Mouse (Mus musculus) left cerebral cortex, postnatal 4 days (tissue): ENCODE measurements around the gene Polrmt. TPM values are rescaled to one million over a fixed set of nuclear protein-coding genes. Genes with fewer than 3 reads are reported as not detected.
"Not testable (repeated sequence)": the region's sequence is repeated elsewhere in the genome, so short reads cannot be mapped to it uniquely, and the experiment has no call there.

Source experiments
- DNase-seq: peaks from one replicate; pipeline ENCODE4 v3.0.0-alpha.2; 2022
- intact Hi-C: fragments of 180-260 bp; cut with DNase I; formaldehyde crosslinking; loops from one replicate; pipeline ENCODE4 v1.15.1; 2025
- total RNA-seq, 2 experiments: library from RNA; stranded (reverse); gene quantifications; 2 replicates each; pipeline ENCODE4 v1.2.3; 2021

Polrmt gene
- total RNA-seq, 2 experiments from 2014 or later = 44.8 to 51.8 TPM

DNA sequence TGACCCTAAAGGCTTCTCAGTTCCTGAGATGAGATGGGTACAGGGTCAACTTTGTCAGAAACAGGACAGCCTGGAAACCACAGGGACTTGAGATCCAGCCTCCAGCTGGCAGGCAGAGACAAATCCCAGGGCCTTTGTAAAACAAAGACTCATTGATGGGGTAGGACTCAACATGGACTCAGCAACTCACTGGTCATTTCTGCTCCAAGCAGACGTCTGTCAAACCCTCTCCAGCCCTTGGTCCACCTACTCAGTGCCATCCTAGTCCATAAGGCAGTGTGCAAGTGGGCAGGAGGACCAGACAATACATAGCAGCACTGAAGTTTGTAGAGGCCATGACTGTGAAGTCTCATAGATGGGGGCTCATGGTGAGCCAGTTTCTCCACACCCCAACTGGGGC lies 33.2 kb downstream of the Polrmt start:
- intact Hi-C loops = no loop called here
- DNase-seq = no peak

DNA sequence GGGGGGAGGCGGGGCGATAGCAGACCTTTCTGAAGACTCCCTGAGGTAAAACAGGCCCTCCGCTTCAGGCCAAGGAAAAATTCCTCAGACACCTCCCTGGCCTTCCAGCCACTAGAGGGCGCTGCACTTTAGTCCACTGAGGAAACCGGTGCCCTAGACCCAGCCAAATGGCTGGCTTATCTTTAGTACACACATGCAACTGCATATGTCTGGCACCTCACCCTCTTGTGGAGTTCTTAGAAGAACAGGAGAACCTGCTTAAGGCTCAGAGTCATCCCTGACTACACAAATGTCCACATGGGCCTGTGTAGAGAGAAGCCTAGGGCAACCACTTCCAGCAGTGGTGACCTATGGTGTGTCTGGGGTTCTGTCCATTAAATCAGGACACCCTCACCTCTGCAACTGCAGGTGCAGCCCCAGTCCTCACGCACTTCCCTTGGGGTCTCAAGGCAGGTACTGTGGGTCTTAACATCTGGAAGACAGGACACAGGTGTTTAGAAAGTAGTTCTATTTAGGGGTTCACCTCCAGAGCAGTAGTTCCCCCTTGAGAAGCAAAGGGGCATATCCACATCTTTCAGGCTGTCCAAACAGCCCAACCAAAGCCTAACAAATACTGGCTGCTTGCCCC lies 33.8 kb downstream of the Polrmt start:
- intact Hi-C loops = no loop called here
- DNase-seq = peak; percentile 87

DNA sequence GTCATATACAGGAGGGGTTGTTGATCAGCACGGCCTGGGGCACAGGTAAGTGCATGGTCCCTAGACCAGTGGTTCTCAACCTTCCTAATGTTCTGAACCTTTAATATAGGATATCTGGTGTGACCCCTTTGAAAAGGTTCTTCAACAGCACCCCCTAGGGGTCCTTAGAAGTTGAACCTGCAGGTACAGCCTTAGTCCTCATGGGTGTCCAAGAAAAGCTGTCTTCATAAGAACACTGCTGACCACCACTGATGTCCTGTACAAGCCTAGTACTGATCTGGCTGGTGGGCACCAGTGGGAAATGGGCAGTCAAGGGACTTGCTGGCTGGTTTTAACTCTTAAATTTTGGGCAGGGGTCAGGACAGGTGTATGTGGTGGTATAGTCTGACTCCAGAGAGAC lies 34.4 kb downstream of the Polrmt start:
- no peak for DNase-seq
- intact Hi-C loops = no loop called here

DNA sequence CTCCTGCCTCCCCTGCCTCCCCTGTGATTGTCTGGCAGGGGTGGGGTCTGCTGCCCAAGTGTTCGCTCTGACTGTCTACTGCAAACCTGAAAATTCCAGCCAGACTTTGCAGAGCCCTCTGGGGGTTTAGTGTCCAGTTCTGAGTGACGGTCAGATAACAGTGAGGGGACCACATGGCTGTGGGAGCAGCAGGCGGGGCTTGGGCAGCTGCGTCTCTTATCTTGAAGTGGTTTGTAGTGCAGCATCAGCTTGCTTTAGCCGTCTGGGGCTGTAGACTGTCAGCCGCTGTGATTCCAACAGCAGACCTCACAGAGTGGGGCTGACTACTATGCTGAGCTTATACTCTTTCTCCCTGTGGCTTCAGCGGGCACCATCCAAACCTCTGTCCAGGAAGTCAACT lies 37.1 kb downstream of the Polrmt start:
- intact Hi-C loops = no loop called here
- DNase-seq = no peak

- no peak for DNase-seq
- intact Hi-C loops = no loop called here
These were observed 37.7 kb downstream of the Polrmt start for GRCm38 (mm10) chr10:79708668-79709067.

GRCm38 (mm10) chr10:79707759-79708158 lies 38.6 kb downstream of the Polrmt start:
- intact Hi-C loops = no loop called here
- DNase-seq = no peak

DNA sequence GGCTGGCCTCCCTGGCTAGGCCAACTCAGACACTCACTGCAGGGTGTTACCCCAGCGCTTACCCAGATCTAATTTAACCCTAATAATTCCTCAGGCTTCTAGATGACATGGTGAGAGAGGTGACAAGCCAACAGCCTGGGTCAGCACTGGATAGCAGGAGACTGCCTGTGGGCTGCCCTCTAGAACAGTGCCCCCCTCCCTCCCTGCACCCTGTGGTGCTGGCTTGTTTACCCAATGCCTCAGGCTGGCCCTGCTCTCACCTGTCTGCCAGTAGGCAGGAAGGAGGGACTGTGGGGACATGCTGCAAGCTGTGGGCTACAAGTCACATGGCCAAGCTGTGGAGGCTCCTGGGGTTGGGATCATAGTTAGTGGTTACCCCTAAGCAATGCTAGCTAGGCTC lies 39.2 kb downstream of the Polrmt start:
- intact Hi-C loops = no loop called here

GRCm38 (mm10) chr10:79706406-79707094 lies 39.8 kb downstream of the Polrmt start:
- intact Hi-C loops = no loop called here
- no peak for DNase-seq

More for the DNA sequence above, 39.2 kb downstream of the Polrmt start:
- no peak for DNase-seq

DNA sequence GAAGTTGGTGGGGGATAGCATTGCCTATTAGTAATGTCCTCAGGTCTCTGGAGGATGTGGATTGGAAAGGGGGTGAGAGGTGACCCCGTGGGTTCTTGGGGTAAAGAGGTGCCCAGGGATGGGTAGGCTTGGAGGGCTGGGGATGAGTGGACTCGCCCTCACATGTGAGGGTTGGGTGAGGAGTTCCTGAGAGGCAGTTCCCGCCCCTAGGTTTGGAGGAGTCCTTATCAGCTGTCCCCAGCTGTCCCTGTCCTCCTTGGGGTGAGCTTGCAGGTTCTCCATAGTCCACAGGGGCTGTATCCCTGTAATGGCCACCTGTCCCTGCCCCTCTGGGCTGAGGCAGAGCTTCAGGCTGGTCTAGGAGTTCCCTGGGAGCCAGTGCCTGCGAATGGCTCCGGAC lies 40.4 kb downstream of the Polrmt start:
- no peak for DNase-seq
- intact Hi-C loops = loop anchor here (2.0 kb wide), 1 partner anchor 13 kb away; no protein-coding TSS in a partner anchor

- DNase-seq = no peak
- intact Hi-C loops = loop anchor here (2.0 kb wide), 1 partner anchor 14 kb away; no protein-coding TSS in a partner anchor
These were observed 41.4 kb downstream of the Polrmt start for GRCm38 (mm10) chr10:79704970-79705360.

DNA sequence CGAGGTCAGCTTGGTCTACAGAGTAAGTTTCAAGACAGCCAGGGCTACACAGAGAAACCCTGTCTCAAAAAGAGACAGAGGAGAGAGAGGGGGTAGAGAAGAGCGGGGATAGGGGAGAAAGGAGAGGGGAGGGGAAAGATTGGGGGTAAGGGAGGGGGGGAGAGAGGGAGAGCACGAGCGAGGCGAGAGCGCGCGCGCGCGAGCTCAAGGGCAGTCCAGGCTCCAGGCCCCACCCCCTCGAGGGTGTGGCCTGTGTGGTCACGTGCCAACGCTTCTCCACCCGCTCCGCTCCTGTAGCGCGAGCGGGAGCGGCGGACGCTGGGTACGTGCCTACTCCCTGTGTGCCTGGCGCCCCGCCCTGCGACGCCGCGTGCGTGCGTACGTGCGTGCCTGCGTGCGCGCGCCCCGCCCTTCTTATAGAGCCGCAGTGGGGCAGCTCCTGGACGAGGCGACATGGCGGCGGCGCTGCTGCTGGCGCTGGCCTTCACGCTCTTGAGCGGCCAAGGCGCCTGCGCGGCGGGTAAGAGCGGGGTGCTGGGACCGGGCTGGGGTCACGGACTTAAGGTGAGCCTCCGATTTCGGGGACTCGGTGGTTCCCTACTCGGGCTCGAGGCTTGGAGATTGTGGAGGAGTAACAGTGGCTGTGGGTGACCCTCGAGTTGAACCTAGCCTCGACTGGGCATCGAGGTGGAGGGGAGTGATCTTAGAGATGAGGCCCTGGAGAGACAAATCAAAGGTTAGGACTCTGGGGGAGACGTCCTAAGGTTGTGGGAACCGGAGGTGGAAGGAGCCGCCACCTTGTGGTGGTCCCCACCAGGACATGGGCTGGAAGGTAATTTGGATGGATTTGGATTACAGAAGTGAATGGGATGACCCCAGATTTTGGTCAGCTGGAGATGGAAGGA lies 42.1 kb downstream of the Polrmt start, which contains the start of gene Bsg:
Gene Bsg, plus strand, starts transcription at position 427 of the 905 bp plus-strand sequence.
- peak; percentile 99 for DNase-seq
- intact Hi-C loops = loop anchor here (2.0 kb wide), 1 partner anchor 14 kb away; no protein-coding TSS in a partner anchor

DNA sequence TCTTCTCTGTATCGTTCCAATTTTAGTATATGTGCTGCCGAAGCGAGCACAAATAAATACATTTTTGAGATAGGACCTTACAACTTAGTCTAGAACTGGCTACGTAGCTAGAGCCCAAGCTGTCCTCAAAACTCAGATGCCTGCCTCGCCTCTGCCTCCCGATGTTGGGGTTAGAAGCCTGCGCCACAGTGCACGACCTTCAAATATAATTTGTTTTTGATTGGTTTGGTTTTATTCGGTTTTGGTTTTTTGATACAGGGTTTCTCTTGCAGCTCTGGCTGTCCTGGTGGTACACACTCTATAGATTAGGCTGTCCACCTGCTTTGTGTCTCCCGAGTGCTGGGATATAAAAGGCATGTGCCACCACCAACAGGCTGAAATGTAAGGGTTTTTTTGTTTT lies 42.8 kb downstream of the Polrmt start:
- intact Hi-C loops = no loop called here
- DNase-seq = no peak

DNA sequence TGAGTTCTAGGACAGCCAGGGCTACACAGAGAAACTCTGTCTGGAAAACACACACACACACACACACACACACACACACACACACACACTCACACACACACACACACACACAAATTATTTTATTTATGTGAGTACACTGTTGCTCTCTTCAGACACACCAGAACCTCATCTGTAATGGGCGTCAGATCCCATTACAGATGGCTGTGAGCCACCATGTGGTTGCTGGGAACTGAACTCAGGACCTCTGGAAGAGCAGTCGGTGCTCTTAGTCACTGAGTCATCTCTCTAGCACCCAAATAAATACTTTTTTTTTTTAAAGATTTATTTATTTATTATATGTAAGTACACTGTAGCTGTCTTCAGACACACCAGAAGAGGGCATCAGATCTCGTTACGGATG lies 43.4 kb downstream of the Polrmt start:
- DNase-seq, intact Hi-C loops: not testable (repeated sequence)

GRCm38 (mm10) chr10:79701443-79702129 lies 44.8 kb downstream of the Polrmt start:
- intact Hi-C loops = no loop called here
- DNase-seq = no peak

- DNase-seq = no peak
- intact Hi-C loops = no loop called here
These were observed 45.7 kb downstream of the Polrmt start for GRCm38 (mm10) chr10:79700676-79701075.

- DNase-seq = no peak
- intact Hi-C loops = no loop called here
These were observed 47.9 kb downstream of the Polrmt start for GRCm38 (mm10) chr10:79698459-79698858.

DNA sequence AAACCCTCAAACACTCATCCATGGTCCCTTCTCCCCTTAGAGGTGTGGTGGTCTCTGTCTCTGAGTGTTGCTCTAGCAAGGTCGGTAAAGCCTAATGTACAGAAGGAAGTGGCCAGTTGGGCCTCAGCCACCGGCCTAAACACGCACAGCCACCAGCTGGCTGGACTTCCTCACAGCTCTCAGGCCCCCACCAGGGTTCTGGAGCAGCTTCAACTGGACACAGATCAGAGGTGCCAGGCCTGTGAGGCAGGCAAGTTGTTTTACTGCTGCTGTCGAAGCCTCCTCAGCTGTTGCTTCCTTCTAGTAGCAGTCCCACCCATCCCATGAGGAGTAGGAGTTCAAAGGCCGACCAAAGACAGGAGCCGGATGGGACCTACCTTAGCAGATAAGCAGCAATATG lies 48.5 kb downstream of the Polrmt start:
- intact Hi-C loops = no loop called here
- peak; percentile 67 for DNase-seq

DNA sequence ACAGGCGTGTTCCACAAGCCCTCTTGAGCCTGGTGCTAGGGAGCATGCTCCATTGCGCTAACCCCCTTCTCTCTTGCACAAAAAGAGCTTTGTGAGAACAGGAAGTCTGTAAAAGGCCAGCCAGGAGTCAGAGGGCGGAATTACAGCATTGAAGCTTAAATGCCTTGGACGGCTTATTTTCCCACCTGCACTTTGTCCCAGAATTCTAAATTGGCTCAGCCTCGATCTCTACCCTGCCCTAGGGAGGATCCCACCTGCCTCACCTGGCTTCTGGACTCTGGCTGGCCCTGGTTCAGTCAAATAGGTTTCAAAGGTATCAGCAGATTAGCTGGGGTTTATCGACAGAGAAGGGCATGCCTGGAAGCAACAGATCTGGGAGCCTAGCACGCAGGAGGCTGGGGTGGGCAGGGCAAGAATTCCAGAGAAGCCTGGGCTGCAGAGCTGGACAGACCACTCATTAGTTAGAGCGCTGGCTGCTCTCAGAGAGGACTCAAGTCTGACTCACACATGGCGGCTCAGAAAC lies 50.2 kb downstream of the Polrmt start:
- intact Hi-C loops = no loop called here

GRCm38 (mm10) chr10:79695231-79696128 lies 50.9 kb downstream of the Polrmt start:
- intact Hi-C loops = no loop called here
- DNase-seq = peak; percentile 83

More for the DNA sequence above, 50.2 kb downstream of the Polrmt start:
- DNase-seq = no peak

GRCm38 (mm10) chr10:79694379-79694655 lies 52.1 kb downstream of the Polrmt start:
- intact Hi-C loops = no loop called here
- no peak for DNase-seq
